Mouse (Mus musculus) neural tube, embryonic 11.5 days (tissue): ENCODE measurements around the gene Ngly1. TPM values are rescaled to one million over a fixed set of nuclear protein-coding genes. Genes with fewer than 3 reads are reported as not detected.
"Not testable (repeated sequence)": the region's sequence is repeated elsewhere in the genome, so short reads cannot be mapped to it uniquely, and the experiment has no call there.

Experiments used
- ATAC-seq: fragments of 200-750 bp; cut with Nextera tagmentation; 2 replicates; pipeline ENCODE4 v1.8.0; 2017; ENCODE audit warnings: moderate number of reproducible peaks, mild to moderate bottlenecking, moderate TSS enrichment, moderate library complexity; ENCODE audit not compliant: insufficient read depth, low FRiP score, low TSS enrichment
- DNase-seq: peaks from one replicate; pipeline ENCODE4 v3.0.0-alpha.2; 2015; ENCODE audit warnings: low spot score
- H3K27ac ChIP-seq: fragments of 300-500 bp; sonication (generic); 2 replicates; pipeline ENCODE4 v1.5.1; 2014; ENCODE audit warnings: low read depth, mild to moderate bottlenecking, low read length
- H3K27me3 ChIP-seq: fragments of 300-500 bp; sonication (generic); 2 replicates; pipeline ENCODE4 v1.6.1; 2014; ENCODE audit warnings: mild to moderate bottlenecking, low read length, mixed read lengths; ENCODE audit not compliant: control insufficient read depth, insufficient read depth
- H3K36me3 ChIP-seq: fragments of 300-500 bp; sonication (generic); 2 replicates; pipeline ENCODE4 v1.6.1; 2014; ENCODE audit warnings: mild to moderate bottlenecking, low read length, moderate library complexity, mixed read lengths; ENCODE audit not compliant: control insufficient read depth, insufficient read depth
- H3K4me1 ChIP-seq: fragments of 300-500 bp; sonication (generic); 2 replicates; pipeline ENCODE4 v1.6.1; 2014; ENCODE audit warnings: low read length, mixed read lengths; ENCODE audit not compliant: control insufficient read depth, insufficient read depth
- H3K4me2 ChIP-seq: fragments of 300-500 bp; sonication (generic); 2 replicates; pipeline ENCODE4 v1.6.1; 2014; ENCODE audit warnings: low read depth, mild to moderate bottlenecking, moderate library complexity
- H3K4me3 ChIP-seq: fragments of 300-500 bp; sonication (generic); 2 replicates; pipeline ENCODE4 v1.5.1; 2014; ENCODE audit warnings: low read depth, low read length
- H3K9ac ChIP-seq: fragments of 300-500 bp; sonication (generic); 2 replicates; pipeline ENCODE4 v1.6.1; 2014; ENCODE audit warnings: mild to moderate bottlenecking, low read length
- H3K9me3 ChIP-seq: fragments of 300-500 bp; sonication (generic); 2 replicates; pipeline ENCODE4 v1.6.1; 2016; ENCODE audit warnings: low read length; ENCODE audit not compliant: control insufficient read depth
- WGBS: fragments of 180-500 bp; shearing (Covaris S2); extraction: QIAGEN DNeasy Blood & Tissue Kit; methylation state at CpG from one replicate; pipeline ENCODE4 v1.1.7; 2014; 5-methylcytosine and 5-hydroxymethylcytosine counted together
- polyA plus RNA-seq: library from polyadenylated mRNA; unstranded; fragments of >200 nt; fragmentation: Nextera tagmentation; extraction: Ambion mirVana; gene quantifications from 2 replicates; pipeline ENCODE4 v1.2.1, GENCODE M21; 2014

Ngly1 gene
- polyA plus RNA-seq, 1 experiment from 2014 or later, result 20.1 TPM

- Histone ChIP-seq H3K4me3 (no peak overlapping the region), H3K4me1 (no peaks in the 10 kb centered on the region), H3K9me3 (no peaks in the 10 kb centered on the region), H3K36me3 (no peaks in the 10 kb centered on the region), H3K4me2 (no peak overlapping the region), H3K9ac (no peak overlapping the region), H3K27ac (no peak overlapping the region), H3K27me3 (no peaks in the 10 kb centered on the region)
- DNase-seq, result no peak
- no peak for ATAC-seq
- WGBS, result 50% methylated on average over 6 of the region's 6 CpGs
Measured at GRCm38 (mm10) chr14:16310791-16311190, 61.7 kb downstream of the Ngly1 start.

GRCm38 (mm10) chr14:16312599-16312998 lies 63.5 kb downstream of the Ngly1 start:
- ATAC-seq (no peak), DNase-seq (no peak)
- 68% methylated on average over 1 of the region's 1 CpGs for WGBS
- no peaks in the 10 kb centered on the region for H3K4me1 ChIP-seq
- H3K27me3 ChIP-seq, result no peaks in the 10 kb centered on the region
- no peak overlapping the region for H3K9ac ChIP-seq
- no peak overlapping the region for H3K4me3 ChIP-seq
- no peak overlapping the region for H3K4me2 ChIP-seq
- no peaks in the 10 kb centered on the region for H3K36me3 ChIP-seq
- H3K27ac ChIP-seq, result no peak overlapping the region
- H3K9me3 ChIP-seq, result no peaks in the 10 kb centered on the region

- not testable (repeated sequence) for H3K4me1 ChIP-seq, H3K27me3 ChIP-seq, ATAC-seq, H3K27ac ChIP-seq, DNase-seq, H3K9me3 ChIP-seq, H3K4me2 ChIP-seq, H3K36me3 ChIP-seq, H3K9ac ChIP-seq, H3K4me3 ChIP-seq
- WGBS, result 76% methylated on average over 2 of the region's 2 CpGs
Measured at GRCm38 (mm10) chr14:16313073-16313472, 64.0 kb downstream of the Ngly1 start.

GRCm38 (mm10) chr14:16313936-16314521 lies 64.9 kb downstream of the Ngly1 start:
- no peak overlapping the region for H3K27ac ChIP-seq
- no peaks in the 10 kb centered on the region for H3K9me3 ChIP-seq
- H3K4me3 ChIP-seq, result no peak overlapping the region
- H3K4me2 ChIP-seq, result no peak overlapping the region
- H3K36me3 ChIP-seq, result no peaks in the 10 kb centered on the region
- no peak for ATAC-seq
- WGBS, result 76% methylated on average over 7 of the region's 7 CpGs
- no peaks in the 10 kb centered on the region for H3K27me3 ChIP-seq
- H3K9ac ChIP-seq, result no peak overlapping the region
- no peak for DNase-seq
- no peaks in the 10 kb centered on the region for H3K4me1 ChIP-seq

- ATAC-seq (no peak), DNase-seq (no peak)
- 87% methylated on average over 2 of the region's 2 CpGs for WGBS
- H3K36me3 ChIP-seq, result no peaks in the 10 kb centered on the region
- H3K4me1 ChIP-seq, result no peaks in the 10 kb centered on the region
- H3K4me3 ChIP-seq, result no peak overlapping the region
- no peaks in the 10 kb centered on the region for H3K9me3 ChIP-seq
- H3K27ac ChIP-seq, result no peak overlapping the region
- no peaks in the 10 kb centered on the region for H3K27me3 ChIP-seq
- no peak overlapping the region for H3K4me2 ChIP-seq
- no peak overlapping the region for H3K9ac ChIP-seq
Measured at GRCm38 (mm10) chr14:16314842-16315241, 65.8 kb downstream of the Ngly1 start.

- H3K36me3 ChIP-seq, result no peaks in the 10 kb centered on the region
- H3K4me1 ChIP-seq, result no peaks in the 10 kb centered on the region
- WGBS, result 75% methylated on average over 1 of the region's 1 CpGs
- ATAC-seq (no peak), DNase-seq (no peak)
- no peak overlapping the region for H3K4me3 ChIP-seq
- H3K27ac ChIP-seq, result no peak overlapping the region
- H3K9me3 ChIP-seq, result no peaks in the 10 kb centered on the region
- H3K9ac ChIP-seq, result no peak overlapping the region
- no peak overlapping the region for H3K4me2 ChIP-seq
- no peaks in the 10 kb centered on the region for H3K27me3 ChIP-seq
Measured at GRCm38 (mm10) chr14:16316715-16317114, 67.6 kb downstream of the Ngly1 start.

- H3K27ac ChIP-seq, result no peak overlapping the region
- H3K4me1 ChIP-seq, result no peaks in the 10 kb centered on the region
- H3K4me2 ChIP-seq, result no peak overlapping the region
- 82% methylated on average over 2 of the region's 2 CpGs for WGBS
- H3K27me3 ChIP-seq, result no peaks in the 10 kb centered on the region
- ATAC-seq, result no peak
- no peaks in the 10 kb centered on the region for H3K36me3 ChIP-seq
- DNase-seq, result no peak
- H3K9me3 ChIP-seq, result no peaks in the 10 kb centered on the region
- no peak overlapping the region for H3K4me3 ChIP-seq
- H3K9ac ChIP-seq, result no peak overlapping the region
Measured at GRCm38 (mm10) chr14:16319818-16320217, 70.7 kb downstream of the Ngly1 start.

GRCm38 (mm10) chr14:16324394-16324793 lies 75.3 kb downstream of the Ngly1 start:
- H3K36me3 ChIP-seq, result no peaks in the 10 kb centered on the region
- no peak overlapping the region for H3K4me3 ChIP-seq
- H3K4me2 ChIP-seq, result no peak overlapping the region
- H3K9me3 ChIP-seq, result no peaks in the 10 kb centered on the region
- no peaks in the 10 kb centered on the region for H3K27me3 ChIP-seq
- no peak overlapping the region for H3K9ac ChIP-seq
- no peak for DNase-seq
- no peak for ATAC-seq
- H3K27ac ChIP-seq, result no peak overlapping the region
- H3K4me1 ChIP-seq, result no peaks in the 10 kb centered on the region
- WGBS, result 88% methylated on average over 4 of the region's 4 CpGs

- no peak overlapping the region for H3K4me3 ChIP-seq
- ATAC-seq, result no peak
- no peak overlapping the region for H3K27ac ChIP-seq
- DNase-seq, result no peak
- H3K4me2 ChIP-seq, result no peak overlapping the region
- no peaks in the 10 kb centered on the region for H3K27me3 ChIP-seq
- H3K4me1 ChIP-seq, result no peaks in the 10 kb centered on the region
- no peaks in the 10 kb centered on the region for H3K9me3 ChIP-seq
- WGBS, result 17% methylated on average over 1 of the region's 1 CpGs
- no peak overlapping the region for H3K9ac ChIP-seq
- no peaks in the 10 kb centered on the region for H3K36me3 ChIP-seq
Measured at GRCm38 (mm10) chr14:16325208-16325607, 76.1 kb downstream of the Ngly1 start.
